Mouse (Mus musculus) brain, embryonic 14.5 days (tissue): ENCODE results near the gene Trim12c. TPM values are rescaled to one million over a fixed set of nuclear protein-coding genes. Genes with fewer than 3 reads are reported as not detected.
"Not testable (repeated sequence)": the region's sequence is repeated elsewhere in the genome, so short reads cannot be mapped to it uniquely, and the experiment has no call there.

Experiments
- DNase-seq: peaks from one replicate; pipeline ENCODE4 v3.0.0-alpha.2; 2011; ENCODE audit warnings: low read depth
- CTCF ChIP-seq: fragments of 200-500 bp; IDR thresholded peaks from 2 replicates; pipeline ENCODE4 v1.5.1; 2012; ENCODE audit warnings: inconsistent platforms, mild to moderate bottlenecking, moderate library complexity, borderline replicate concordance; ENCODE audit not compliant: insufficient read depth, insufficient read length; ENCODE audit errors: extremely low read depth
- POLR2A ChIP-seq: fragments of 200-500 bp; IDR thresholded peaks from 2 replicates; pipeline ENCODE4 v1.6.1; 2012; ENCODE audit warnings: mild to moderate bottlenecking, inconsistent platforms, borderline replicate concordance; ENCODE audit not compliant: poor library complexity, insufficient read depth, insufficient read length, severe bottlenecking; ENCODE audit errors: extremely low read depth
- polyA plus RNA-seq: library from polyadenylated mRNA; depleted of rRNA; stranded (reverse); fragments of >200 nt; gene quantifications from 2 replicates; pipeline ENCODE4 v1.2.3, GENCODE M21; 2012; rRNA removed

The Trim12c gene
- 1.1 and 1.8 TPM in 2 replicates for polyA plus RNA-seq

GRCm38 (mm10) chr7:104352717-104353599, at the start of gene Trim12c:
Trim12c (minus strand) TSS chr7:104353362.
- TF ChIP-seq POLR2A = no peak
- TF ChIP-seq CTCF = no peak
- DNase-seq = peak; percentile 73

GRCm38 (mm10) chr7:104401140-104401539, 48.0 kb upstream of the Trim12c start:
- TF ChIP-seq CTCF (no peak), POLR2A (no peak)
- DNase-seq = no peak

GRCm38 (mm10) chr7:104400698-104401097, 47.5 kb upstream of the Trim12c start, which contains the start of gene Trim30c:
Trim30c (minus strand) TSS chr7:104400837.
- TF ChIP-seq CTCF (no peak), POLR2A (no peak)
- DNase-seq = no peak

GRCm38 (mm10) chr7:104398492-104398891, 45.3 kb upstream of the Trim12c start:
- DNase-seq = no peak
- TF ChIP-seq POLR2A = no peak
- no peak for TF ChIP-seq CTCF

GRCm38 (mm10) chr7:104369736-104370414, 16.7 kb upstream of the Trim12c start, which contains the start of gene Trim30b:
Trim30b (minus strand) TSS chr7:104369884.
- TF ChIP-seq POLR2A (no peak), CTCF (no peak)
- DNase-seq = peak; percentile 0

- no peak for TF ChIP-seq POLR2A
- no peak for DNase-seq
Measured at GRCm38 (mm10) chr7:104366339-104366738, 13.2 kb upstream of the Trim12c start.

GRCm38 (mm10) chr7:104353600-104353967, 422 bp upstream of the Trim12c start:
- TF ChIP-seq CTCF = no peak
- TF ChIP-seq POLR2A = no peak
- no peak for DNase-seq

GRCm38 (mm10) chr7:104348043-104348442, 5.1 kb downstream of the Trim12c start:
- not testable (repeated sequence) for DNase-seq

GRCm38 (mm10) chr7:104340744-104341143, 12.4 kb downstream of the Trim12c start:
- DNase-seq = not testable (repeated sequence)

- DNase-seq = not testable (repeated sequence)
Measured at GRCm38 (mm10) chr7:104335547-104335946, 17.6 kb downstream of the Trim12c start.

- DNase-seq = not testable (repeated sequence)
Measured at GRCm38 (mm10) chr7:104329171-104329570, 24.0 kb downstream of the Trim12c start, which contains the start of gene Trim34b. Trim34b (plus strand) TSS chr7:104329471.

GRCm38 (mm10) chr7:104322028-104322427, 31.1 kb downstream of the Trim12c start:
- TF ChIP-seq CTCF = no peak
- no peak for TF ChIP-seq POLR2A
- DNase-seq = no peak

- not testable (repeated sequence) for DNase-seq
Measured at GRCm38 (mm10) chr7:104315369-104316080, 37.6 kb downstream of the Trim12c start, which contains the start of gene Trim12a. Trim12a (minus strand) TSS chr7:104315466.
